Mouse (Mus musculus): ENCODE data around the gene Krt33b. TPM values are rescaled to one million over a fixed set of nuclear protein-coding genes. Genes with fewer than 3 reads are reported as not detected.

Gene Krt33b
- polyA plus RNA-seq (2021; fragmentation: Nextera tagmentation), result not detected in 2 replicates
- long read RNA-seq, experiment 1, result 0 reads
- long read RNA-seq, experiment 2, result 0 reads

GRCm38 (mm10) chr11:100029768-100030167, at the start of gene Krt33b:
TSS of gene Krt33b (minus strand) at chr11:100029868.

GRCm38 (mm10) chr11:100050451-100050850, 20.8 kb upstream of the Krt33b start, which contains the start of gene Krt31:
TSS of gene Krt31 (minus strand) at chr11:100050551.

GRCm38 (mm10) chr11:100041454-100041853, 11.8 kb upstream of the Krt33b start, which contains the start of gene Krt34:
TSS of gene Krt34 (minus strand) at chr11:100041554.

GRCm38 (mm10) chr11:100016112-100016511, 13.6 kb downstream of the Krt33b start, which contains the start of gene Krt33a:
TSS of gene Krt33a (minus strand) at chr11:100016212.

GRCm38 (mm10) chr11:99993620-99994383, 35.9 kb downstream of the Krt33b start, which contains the start of gene Krtap17-1:
TSS of gene Krtap17-1 (minus strand) at chr11:99993994.

GRCm38 (mm10) chr11:99986180-99986647, 43.5 kb downstream of the Krt33b start, which contains the start of gene Krtap16-1:
TSS of gene Krtap16-1 (minus strand) at chr11:99986597.

GRCm38 (mm10) chr11:99978953-99979352, 50.7 kb downstream of the Krt33b start, which contains the start of gene Krtap29-1:
TSS of gene Krtap29-1 (minus strand) at chr11:99979053.

Other genes starting within 250 kb of the Krt33b start
- not detected in 2 replicates for gene Krtap4-8, start 249.2 kb downstream of the Krt33b start, polyA plus RNA-seq (2021; fragmentation: Nextera tagmentation)
- not detected in 2 replicates for gene Krtap4-9, start 244.7 kb downstream of the Krt33b start, polyA plus RNA-seq (2021; fragmentation: Nextera tagmentation)
- gene Gm11596, start 236.4 kb downstream of the Krt33b start, polyA plus RNA-seq (2021; fragmentation: Nextera tagmentation), result not detected in 2 replicates
- not detected in 2 replicates for gene Gm11569, start 230.9 kb downstream of the Krt33b start, polyA plus RNA-seq (2021; fragmentation: Nextera tagmentation)
- gene Gm11554, start 225.4 kb downstream of the Krt33b start, polyA plus RNA-seq (2021; fragmentation: Nextera tagmentation), result not detected in 2 replicates
- not detected in 2 replicates for gene Krtap4-13, start 220.0 kb downstream of the Krt33b start, polyA plus RNA-seq (2021; fragmentation: Nextera tagmentation)
- not detected in 2 replicates for gene Gm11564, start 214.2 kb downstream of the Krt33b start, polyA plus RNA-seq (2021; fragmentation: Nextera tagmentation)
- not detected in 2 replicates for gene 2300003K06Rik, start 191.8 kb downstream of the Krt33b start, polyA plus RNA-seq (2021; fragmentation: Nextera tagmentation)
- not detected in 2 replicates for gene Krtap4-16, start 178.3 kb downstream of the Krt33b start, polyA plus RNA-seq (2021; fragmentation: Nextera tagmentation)
- gene Gm11568, start 172.0 kb downstream of the Krt33b start, polyA plus RNA-seq (2021; fragmentation: Nextera tagmentation), result not detected in 2 replicates
- not detected in 2 replicates for gene Gm11559, start 165.4 kb downstream of the Krt33b start, polyA plus RNA-seq (2021; fragmentation: Nextera tagmentation)
- gene Krtap9-1, start 156.5 kb downstream of the Krt33b start, polyA plus RNA-seq (2021; fragmentation: Nextera tagmentation), result not detected in 2 replicates
- gene Gm11567, start 150.7 kb downstream of the Krt33b start, polyA plus RNA-seq (2021; fragmentation: Nextera tagmentation), result not detected in 2 replicates
- not detected in 2 replicates for gene Krtap31-1, start 121.9 kb downstream of the Krt33b start, polyA plus RNA-seq (2021; fragmentation: Nextera tagmentation)
- not detected in 2 replicates for gene Gm11565, start 115.1 kb downstream of the Krt33b start, polyA plus RNA-seq (2021; fragmentation: Nextera tagmentation)
- gene Krtap31-2, start 93.6 kb downstream of the Krt33b start, polyA plus RNA-seq (2021; fragmentation: Nextera tagmentation), result not detected in 2 replicates
- gene Krtap9-5, start 81.4 kb downstream of the Krt33b start, polyA plus RNA-seq (2021; fragmentation: Nextera tagmentation), result not detected in 2 replicates
- not detected in 2 replicates for gene Krtap29-1, start 50.8 kb downstream of the Krt33b start, polyA plus RNA-seq (2021; fragmentation: Nextera tagmentation)
- not detected in 2 replicates for gene Krtap16-1, start 43.3 kb downstream of the Krt33b start, polyA plus RNA-seq (2021; fragmentation: Nextera tagmentation)
- not detected in 2 replicates for gene Krtap17-1, start 35.9 kb downstream of the Krt33b start, polyA plus RNA-seq (2021; fragmentation: Nextera tagmentation)
- gene Krt33a, start 13.7 kb downstream of the Krt33b start, polyA plus RNA-seq (2021; fragmentation: Nextera tagmentation), result not detected in 2 replicates
- gene Krt34, start 11.7 kb upstream of the Krt33b start, polyA plus RNA-seq (2021; fragmentation: Nextera tagmentation), result not detected in 2 replicates
- gene Krt31, start 20.7 kb upstream of the Krt33b start, polyA plus RNA-seq (2021; fragmentation: Nextera tagmentation), result not detected in 2 replicates
- gene Krt32, start 58.4 kb upstream of the Krt33b start, polyA plus RNA-seq (2021; fragmentation: Nextera tagmentation), result not detected in 2 replicates
- gene Krt35, start 66.4 kb upstream of the Krt33b start, polyA plus RNA-seq (2021; fragmentation: Nextera tagmentation), result not detected in 2 replicates
- gene Krt36, start 75.8 kb upstream of the Krt33b start, polyA plus RNA-seq (2021; fragmentation: Nextera tagmentation), result not detected in 2 replicates
- not detected in 2 replicates for gene Krt13, start 91.7 kb upstream of the Krt33b start, polyA plus RNA-seq (2021; fragmentation: Nextera tagmentation)
- 3.1 and 4.5 TPM in 2 replicates for gene Krt15, start 106.1 kb upstream of the Krt33b start, polyA plus RNA-seq (2021; fragmentation: Nextera tagmentation)
- 0.36 TPM in 1 of 2 replicates, not detected in the other for gene Krt19, start 118.8 kb upstream of the Krt33b start, polyA plus RNA-seq (2021; fragmentation: Nextera tagmentation)
- gene Krt9, start 163.4 kb upstream of the Krt33b start, polyA plus RNA-seq (2021; fragmentation: Nextera tagmentation), result 0.33 and 0.45 TPM in 2 replicates
- gene Krt14, start 177.7 kb upstream of the Krt33b start, polyA plus RNA-seq (2021; fragmentation: Nextera tagmentation), result 0.13 TPM in 1 of 2 replicates, not detected in the other
- not detected in 2 replicates for gene Krt16, start 219.0 kb upstream of the Krt33b start, polyA plus RNA-seq (2021; fragmentation: Nextera tagmentation)
- 0.15 and 0.26 TPM in 2 replicates for gene Krt17, start 231.2 kb upstream of the Krt33b start, polyA plus RNA-seq (2021; fragmentation: Nextera tagmentation)
- 0.13 TPM in 1 of 2 replicates, not detected in the other for gene Krt42, start 240.0 kb upstream of the Krt33b start, polyA plus RNA-seq (2021; fragmentation: Nextera tagmentation)

All from layer of hippocampus, adult 6 months (tissue).